Mouse (Mus musculus) forebrain, embryonic 14.5 days (tissue): ENCODE measurements around the gene Lrp1. TPM values are rescaled to one million over a fixed set of nuclear protein-coding genes. Genes with fewer than 3 reads are reported as not detected.

Experiments
- polyA plus RNA-seq: library from polyadenylated mRNA; unstranded; fragments of >200 nt; fragmentation: Nextera tagmentation; extraction: Ambion mirVana; gene quantifications from 2 replicates; pipeline ENCODE4 v1.2.1, GENCODE M21; 2014

Lrp1 gene
- polyA plus RNA-seq, 1 experiment from 2014 or later: 60.2 TPM

Other genes with a start within 250 kb of the Lrp1 start
- 24.2 and 32.4 TPM in 2 replicates for gene R3hdm2, start 240.8 kb downstream of the Lrp1 start, polyA plus RNA-seq
- 0.41 TPM in 1 of 2 replicates, not detected in the other for gene Stac3, start 119.5 kb downstream of the Lrp1 start, polyA plus RNA-seq
- gene Ndufa4l2, start 106.2 kb downstream of the Lrp1 start, polyA plus RNA-seq: 12.5 and 17.2 TPM in 2 replicates
- gene Shmt2, start 98.7 kb downstream of the Lrp1 start, polyA plus RNA-seq: 53.1 and 65.1 TPM in 2 replicates
- gene Nxph4, start 86.6 kb downstream of the Lrp1 start, polyA plus RNA-seq: 32.1 and 35.4 TPM in 2 replicates
- gene Stat6, start 21.8 kb upstream of the Lrp1 start, polyA plus RNA-seq: 3.4 and 3.7 TPM in 2 replicates
- gene Nemp1, start 45.8 kb upstream of the Lrp1 start, polyA plus RNA-seq: 5.8 TPM in 2 replicates
- 1.8 and 1.9 TPM in 2 replicates for gene Nab2, start 47.4 kb upstream of the Lrp1 start, polyA plus RNA-seq
- 0.67 and 1.3 TPM in 2 replicates for gene Myo1a, start 84.0 kb upstream of the Lrp1 start, polyA plus RNA-seq
- gene Tac2, start 103.3 kb upstream of the Lrp1 start, polyA plus RNA-seq: 2.6 and 5.6 TPM in 2 replicates
- gene Zbtb39, start 118.4 kb upstream of the Lrp1 start, polyA plus RNA-seq: 4.5 and 5.0 TPM in 2 replicates
- 0.30 and 0.78 TPM in 2 replicates for gene Gpr182, start 130.6 kb upstream of the Lrp1 start, polyA plus RNA-seq
- gene Rdh1, start 138.6 kb upstream of the Lrp1 start, polyA plus RNA-seq: 0.05 TPM in 1 of 2 replicates, not detected in the other
- not detected in 2 replicates for gene Rdh16f1, start 138.6 kb upstream of the Lrp1 start, polyA plus RNA-seq
- 0.08 and 0.12 TPM in 2 replicates for gene Rdh9, start 155.2 kb upstream of the Lrp1 start, polyA plus RNA-seq
- 0.06 TPM in 1 of 2 replicates, not detected in the other for gene Rdh16, start 180.0 kb upstream of the Lrp1 start, polyA plus RNA-seq
- gene Rdh19, start 228.8 kb upstream of the Lrp1 start, polyA plus RNA-seq: not detected in 2 replicates
- gene Rdh16f2, start 245.3 kb upstream of the Lrp1 start, polyA plus RNA-seq: not detected in 2 replicates